Mouse (Mus musculus) heart, embryonic 16.5 days (tissue): ENCODE data around the gene Ddx41. TPM values are rescaled to one million over a fixed set of nuclear protein-coding genes. Genes with fewer than 3 reads are reported as not detected.
A peak's percentile ranks its signal among the peaks of the same experiment; 100 is the strongest.
"Not testable (repeated sequence)": the region's sequence is repeated elsewhere in the genome, so short reads cannot be mapped to it uniquely, and the experiment has no call there.

Experiments used
- ATAC-seq: fragments of 200-750 bp; cut with Nextera tagmentation; replicated peaks from 2 replicates; pipeline ENCODE4 v1.8.0; 2017; ENCODE audit warnings: moderate number of reproducible peaks; ENCODE audit not compliant: insufficient read depth, low FRiP score; ENCODE audit errors: extremely low read depth
- H3K27ac ChIP-seq: fragments of 300-500 bp; sonication (generic); 2 replicates; pipeline ENCODE4 v1.5.1; 2014; ENCODE audit warnings: mild to moderate bottlenecking, low read length, control low read depth, moderate library complexity
- H3K27me3 ChIP-seq: fragments of 300-500 bp; sonication (generic); 2 replicates; pipeline ENCODE4 v1.6.1; 2014; ENCODE audit warnings: low read length, mixed read lengths; ENCODE audit not compliant: control insufficient read depth, insufficient read depth
- H3K36me3 ChIP-seq: fragments of 300-500 bp; sonication (generic); 2 replicates; pipeline ENCODE4 v1.6.1; 2014; ENCODE audit not compliant: control insufficient read depth, insufficient read depth
- H3K4me1 ChIP-seq: fragments of 300-500 bp; sonication (generic); 2 replicates; pipeline ENCODE4 v1.6.1; 2014; ENCODE audit warnings: low read length, mixed read lengths; ENCODE audit not compliant: control insufficient read depth, insufficient read depth
- H3K4me2 ChIP-seq: fragments of 300-500 bp; sonication (generic); 2 replicates; pipeline ENCODE4 v1.6.1; 2014; ENCODE audit warnings: low read depth, mild to moderate bottlenecking, control low read depth, low read length
- H3K4me3 ChIP-seq: fragments of 300-500 bp; sonication (generic); 2 replicates; pipeline ENCODE4 v1.5.1; 2014; ENCODE audit warnings: mild to moderate bottlenecking, control low read depth, low read length
- H3K9ac ChIP-seq: fragments of 300-500 bp; sonication (generic); 2 replicates; pipeline ENCODE4 v1.6.1; 2014; ENCODE audit warnings: low read length, control low read depth
- H3K9me3 ChIP-seq: fragments of 300-500 bp; sonication (generic); replicated peaks from 2 replicates; pipeline ENCODE4 v1.6.1; 2016; ENCODE audit warnings: low read length; ENCODE audit not compliant: control insufficient read depth
- WGBS: fragments of 180-500 bp; shearing (Covaris S2); extraction: QIAGEN DNeasy Blood & Tissue Kit; methylation state at CpG from one replicate; pipeline ENCODE4 v1.1.7; 2014; 5-methylcytosine and 5-hydroxymethylcytosine counted together
- polyA plus RNA-seq: library from polyadenylated mRNA; unstranded; fragments of >200 nt; fragmentation: Nextera tagmentation; extraction: Ambion mirVana; gene quantifications from 2 replicates; pipeline ENCODE4 v1.2.1, GENCODE M21; 2015

The Ddx41 gene
- polyA plus RNA-seq = 31.9 and 32.1 TPM in 2 replicates

GRCm38 (mm10) chr13:55536194-55537175 is at the start of gene Ddx41:
Ddx41 (minus strand) TSS chr13:55536658.
- Histone ChIP-seq H3K4me1 (peaks cover 12% of the 10 kb centered on the region), H3K4me2 (peak within 1 kb of the TSS; percentile 94), H3K27ac (peak within 1 kb of the TSS; percentile 43; the same call in 1 of the 2 replicates), H3K9me3 (no peaks in the 10 kb centered on the region), H3K36me3 (peaks cover 52% of the 10 kb centered on the region), H3K9ac (peak within 1 kb of the TSS; percentile 90), H3K27me3 (no peaks in the 10 kb centered on the region), H3K4me3 (peak within 1 kb of the TSS; percentile 90)
- ATAC-seq = peak; percentile 98
- 1% methylated on average over 69 of the region's 70 CpGs for WGBS

- Histone ChIP-seq H3K4me2 (no peak overlapping the region), H3K4me1 (no peaks in the 10 kb centered on the region), H3K27ac (no peak overlapping the region), H3K27me3 (no peaks in the 10 kb centered on the region), H3K9me3 (peaks cover 3% of the 10 kb centered on the region; the same call in 1 of the 2 replicates), H3K36me3 (no peaks in the 10 kb centered on the region), H3K4me3 (no peak overlapping the region), H3K9ac (no peak overlapping the region)
- ATAC-seq = no peak
- 70% methylated on average over 4 of the region's 4 CpGs for WGBS
Observed at GRCm38 (mm10) chr13:55578086-55578485, 41.6 kb upstream of the Ddx41 start.

DNA sequence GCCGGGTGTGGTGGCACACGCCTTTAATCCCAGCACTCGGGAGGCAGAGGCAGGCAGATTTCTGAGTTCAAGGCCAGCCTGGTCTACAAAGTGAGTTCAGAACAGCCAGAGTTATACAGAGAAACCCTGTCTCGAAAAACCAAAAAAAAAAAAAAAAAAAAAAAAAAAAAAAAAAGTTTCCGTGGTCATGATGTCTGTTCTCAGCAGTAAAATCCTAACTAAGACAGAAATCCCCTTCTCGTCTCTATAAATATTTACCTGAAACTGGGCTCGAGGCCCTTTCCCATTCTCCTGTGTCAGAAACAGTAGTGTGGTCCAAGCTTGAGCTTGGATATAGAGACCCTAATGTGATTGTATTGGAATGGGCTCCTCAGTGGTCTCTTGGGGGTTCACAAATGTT is 40.4 kb upstream of the Ddx41 start:
- not testable (repeated sequence) for H3K4me3 ChIP-seq, ATAC-seq, H3K9me3 ChIP-seq, H3K27me3 ChIP-seq, H3K4me2 ChIP-seq, H3K36me3 ChIP-seq, H3K27ac ChIP-seq, H3K4me1 ChIP-seq, H3K9ac ChIP-seq
- WGBS = 83% methylated on average over 7 of the region's 7 CpGs

GRCm38 (mm10) chr13:55575932-55576331 is 39.5 kb upstream of the Ddx41 start:
- no peaks in the 10 kb centered on the region for H3K27me3 ChIP-seq
- no peak overlapping the region for H3K4me2 ChIP-seq
- no peak overlapping the region for H3K27ac ChIP-seq
- H3K9ac ChIP-seq = no peak overlapping the region
- H3K36me3 ChIP-seq = no peaks in the 10 kb centered on the region
- WGBS = 59% methylated on average over 5 of the region's 5 CpGs
- no peak for ATAC-seq
- H3K4me3 ChIP-seq = no peak overlapping the region
- H3K9me3 ChIP-seq = peaks cover 3% of the 10 kb centered on the region; the same call in 1 of the 2 replicates
- peaks cover 4% of the 10 kb centered on the region for H3K4me1 ChIP-seq

GRCm38 (mm10) chr13:55574321-55574720 is 37.9 kb upstream of the Ddx41 start:
- no peaks in the 10 kb centered on the region for H3K36me3 ChIP-seq
- 72% methylated on average over 5 of the region's 5 CpGs for WGBS
- no peak overlapping the region for H3K27ac ChIP-seq
- peaks cover 11% of the 10 kb centered on the region for H3K4me1 ChIP-seq
- no peaks in the 10 kb centered on the region for H3K27me3 ChIP-seq
- no peak overlapping the region for H3K9ac ChIP-seq
- peaks cover 3% of the 10 kb centered on the region; the same call in 1 of the 2 replicates for H3K9me3 ChIP-seq
- H3K4me3 ChIP-seq = no peak overlapping the region
- no peak for ATAC-seq
- no peak overlapping the region for H3K4me2 ChIP-seq

DNA sequence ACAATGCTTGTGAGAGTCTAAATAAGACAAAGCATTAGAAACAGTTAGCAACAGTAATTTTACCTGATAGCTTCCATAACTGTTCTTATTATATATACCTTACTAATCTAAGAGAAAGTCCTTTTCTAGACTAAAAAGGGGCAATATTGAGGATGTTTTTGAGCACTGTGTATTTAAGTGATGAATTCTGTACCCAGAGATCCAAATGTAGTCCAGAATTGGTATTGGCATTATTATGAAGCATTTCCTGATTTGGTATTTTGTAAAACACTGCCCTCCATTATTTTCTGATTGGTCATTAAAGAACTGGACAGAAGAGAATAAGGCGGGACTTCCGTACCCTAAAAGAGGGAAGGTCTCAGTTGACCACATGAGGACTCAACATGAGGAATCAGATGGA is 37.0 kb upstream of the Ddx41 start, which contains the start of gene Tmed9:
TSS of gene Tmed9 (plus strand) at position 301 of the 400 bp plus-strand sequence.
- Histone ChIP-seq H3K9me3 (no peaks in the 10 kb centered on the region; the same call in 1 of the 2 replicates), H3K4me1 (peaks cover 16% of the 10 kb centered on the region), H3K4me2 (no peak within 1 kb of the TSS), H3K4me3 (no peak within 1 kb of the TSS), H3K27ac (no peak within 1 kb of the TSS), H3K27me3 (no peaks in the 10 kb centered on the region), H3K36me3 (no peaks in the 10 kb centered on the region), H3K9ac (no peak within 1 kb of the TSS)
- WGBS = 94% methylated on average over 2 of the region's 2 CpGs
- no peak for ATAC-seq

DNA sequence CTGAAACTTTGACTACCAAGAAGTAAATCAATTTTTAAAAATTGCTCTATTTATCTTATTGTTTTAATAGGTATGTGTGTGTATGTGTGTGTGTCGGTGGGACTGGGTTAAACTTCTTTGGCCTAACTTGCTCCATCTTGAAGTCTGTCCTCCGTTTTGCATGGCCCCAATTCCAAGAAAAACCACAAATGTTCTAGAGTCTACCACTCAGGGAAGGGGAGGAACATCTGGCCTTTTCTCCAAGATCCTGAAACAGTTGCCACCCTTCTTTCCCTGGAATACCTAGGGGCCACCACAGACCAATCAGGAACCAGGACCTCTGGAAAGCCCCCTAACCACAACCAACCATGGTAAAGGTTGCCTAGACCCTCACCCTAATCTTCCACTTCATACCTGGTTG is 35.5 kb upstream of the Ddx41 start:
- Histone ChIP-seq H3K9ac (no peak overlapping the region), H3K27ac (no peak overlapping the region), H3K27me3 (no peaks in the 10 kb centered on the region), H3K36me3 (no peaks in the 10 kb centered on the region), H3K4me3 (no peak overlapping the region), H3K9me3 (no peaks in the 10 kb centered on the region), H3K4me2 (peak overlapping the region; percentile 18; the same call in 1 of the 2 replicates), H3K4me1 (peaks cover 16% of the 10 kb centered on the region)
- 82% methylated on average over 2 of the region's 2 CpGs for WGBS
- ATAC-seq = no peak

- no peaks in the 10 kb centered on the region for H3K9me3 ChIP-seq
- H3K27me3 ChIP-seq = no peaks in the 10 kb centered on the region
- peak within 1 kb of the TSS; percentile 99 for H3K4me2 ChIP-seq
- peak within 1 kb of the TSS; percentile 73 for H3K27ac ChIP-seq
- H3K9ac ChIP-seq = peak within 1 kb of the TSS; percentile 91
- 2% methylated on average over 33 of the region's 47 CpGs for WGBS
- H3K36me3 ChIP-seq = no peaks in the 10 kb centered on the region
- ATAC-seq = peak; percentile 95
- H3K4me3 ChIP-seq = peak within 1 kb of the TSS; percentile 77
- H3K4me1 ChIP-seq = peaks cover 16% of the 10 kb centered on the region
Observed at GRCm38 (mm10) chr13:55571027-55571751, 34.7 kb upstream of the Ddx41 start, which contains the start of gene Fam193b. Fam193b (minus strand) TSS chr13:55571120.
